Mouse (Mus musculus) limb, embryonic 10.5 days (tissue): Measurements from ENCODE around the gene Ntm. TPM values are rescaled to one million over a fixed set of nuclear protein-coding genes. Genes with fewer than 3 reads are reported as not detected.

ENCODE experiments used
- DNase-seq: peaks from one replicate; pipeline ENCODE4 v3.0.0-alpha.2; 2017; ENCODE audit warnings: low spot score
- H3K27ac ChIP-seq: fragments of 300-500 bp; sonication (generic); 2 replicates; pipeline ENCODE4 v1.5.1; 2016; ENCODE audit warnings: mild to moderate bottlenecking
- H3K27me3 ChIP-seq: fragments of 300-500 bp; sonication (generic); 2 replicates; pipeline ENCODE4 v1.6.1; 2016; ENCODE audit warnings: low read depth, mild to moderate bottlenecking; ENCODE audit not compliant: poor library complexity, severe bottlenecking
- H3K36me3 ChIP-seq: fragments of 300-500 bp; sonication (generic); 2 replicates; pipeline ENCODE4 v1.6.1; 2016; ENCODE audit warnings: mild to moderate bottlenecking, moderate library complexity
- H3K4me1 ChIP-seq: fragments of 300-500 bp; sonication (generic); 2 replicates; pipeline ENCODE4 v1.6.1; 2016
- H3K4me3 ChIP-seq: fragments of 300-500 bp; sonication (generic); 2 replicates; pipeline ENCODE4 v1.5.1; 2016; ENCODE audit warnings: mild to moderate bottlenecking, moderate library complexity
- H3K9me3 ChIP-seq: fragments of 300-500 bp; sonication (generic); replicated peaks from 2 replicates; pipeline ENCODE4 v1.6.1; 2016; ENCODE audit warnings: mild to moderate bottlenecking
- WGBS: fragments of 180-500 bp; shearing (Covaris S2); methylation state at CpG from one replicate; pipeline ENCODE4 v1.1.7; 2016; 5-methylcytosine and 5-hydroxymethylcytosine counted together
- polyA plus RNA-seq: library from polyadenylated mRNA; unstranded; fragments of >200 nt; fragmentation: Nextera tagmentation; extraction: Ambion mirVana; gene quantifications from 2 replicates; pipeline ENCODE4 v1.2.1, GENCODE M21; 2016

The Ntm gene
- polyA plus RNA-seq, 1 experiment from 2014 or later, result 12.7 TPM

DNA sequence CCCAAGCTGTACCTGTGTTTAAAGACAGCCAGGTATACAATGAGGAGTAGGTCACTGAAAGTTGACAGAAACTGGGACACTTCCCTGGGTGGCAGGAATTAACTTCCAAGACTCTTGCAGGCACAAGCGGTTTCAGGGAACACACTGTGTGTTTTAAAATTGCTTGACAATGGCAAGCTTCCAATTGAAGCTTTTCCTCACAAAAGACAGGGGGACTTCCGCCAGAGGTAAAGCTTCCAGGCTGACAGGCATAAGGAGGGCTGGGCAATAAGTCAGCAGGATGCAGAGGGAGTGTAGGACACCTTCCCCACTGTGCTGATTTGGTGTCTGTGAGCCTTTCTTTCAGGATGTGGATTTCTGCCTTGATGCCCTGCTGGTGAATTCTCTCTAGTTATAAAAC lies 656.0 kb downstream of the Ntm start:
- H3K9me3 ChIP-seq, result no peaks in the 10 kb centered on the region
- H3K36me3 ChIP-seq, result no peaks in the 10 kb centered on the region
- H3K4me1 ChIP-seq, result 0 out of 2 replicates have a peak, but pooled peaks cover 6% of the 10 kb centered on the region
- WGBS, result 16% methylated on average over 2 of the region's 2 CpGs
- H3K4me3 ChIP-seq, result no peak overlapping the region
- H3K27me3 ChIP-seq, result peaks cover 56% of the 10 kb centered on the region
- no peak for DNase-seq
- H3K27ac ChIP-seq, result no peak overlapping the region

DNA sequence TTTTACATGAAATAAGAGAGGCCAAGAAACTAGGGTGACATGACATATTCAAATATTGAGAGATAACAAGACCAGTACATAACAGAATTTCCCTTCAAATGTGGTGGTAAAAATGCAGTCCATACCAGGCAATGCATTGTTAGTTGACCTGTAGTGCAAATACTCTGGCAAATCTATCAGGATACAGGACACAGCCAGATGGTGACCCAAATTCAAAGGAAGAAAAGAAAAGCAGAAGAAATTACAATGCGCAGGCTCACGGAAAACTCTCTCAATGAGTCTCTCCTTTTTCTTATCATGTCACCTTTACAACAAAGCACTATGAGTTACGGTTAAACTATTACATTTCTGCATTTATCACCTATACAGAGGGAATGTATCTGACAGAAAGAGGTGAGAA lies 664.6 kb downstream of the Ntm start:
- no peak overlapping the region for H3K27ac ChIP-seq
- whole genome bisulfite sequencing, result 94% methylated on average over 3 of the region's 3 CpGs
- DNase-seq, result no peak
- H3K9me3 ChIP-seq, result no peaks in the 10 kb centered on the region
- H3K4me1 ChIP-seq, result no peaks in the 10 kb centered on the region
- H3K27me3 ChIP-seq, result 0 out of 2 replicates have a peak, but pooled peaks cover 4% of the 10 kb centered on the region
- no peak overlapping the region for H3K4me3 ChIP-seq
- no peaks in the 10 kb centered on the region for H3K36me3 ChIP-seq

DNA sequence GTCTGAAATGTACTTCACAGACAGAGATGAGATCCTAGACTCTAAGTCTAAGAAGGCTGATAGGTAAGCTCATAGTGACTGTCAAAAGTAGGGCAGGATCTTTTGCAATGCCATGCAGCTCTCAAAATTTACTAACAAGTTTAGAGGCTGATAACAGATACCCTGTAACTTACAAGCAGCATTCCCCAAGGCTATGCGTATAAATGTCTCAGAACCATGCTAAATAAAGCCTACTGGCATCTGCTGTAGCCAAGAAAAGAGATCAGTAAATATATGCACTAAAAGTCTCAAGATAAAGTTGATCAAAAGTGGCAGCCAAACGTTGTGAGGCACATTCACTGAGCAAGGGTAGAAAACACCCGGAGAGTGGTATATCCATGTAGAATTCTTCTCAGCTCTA lies 666.2 kb downstream of the Ntm start:
- H3K9me3 ChIP-seq, result no peaks in the 10 kb centered on the region
- no peak overlapping the region for H3K4me3 ChIP-seq
- H3K27ac ChIP-seq, result no peak overlapping the region
- DNase-seq, result no peak
- no peaks in the 10 kb centered on the region for H3K36me3 ChIP-seq
- 0 out of 2 replicates have a peak, but pooled peaks cover 4% of the 10 kb centered on the region for H3K27me3 ChIP-seq
- WGBS, result 86% methylated on average over 3 of the region's 3 CpGs
- no peaks in the 10 kb centered on the region for H3K4me1 ChIP-seq

DNA sequence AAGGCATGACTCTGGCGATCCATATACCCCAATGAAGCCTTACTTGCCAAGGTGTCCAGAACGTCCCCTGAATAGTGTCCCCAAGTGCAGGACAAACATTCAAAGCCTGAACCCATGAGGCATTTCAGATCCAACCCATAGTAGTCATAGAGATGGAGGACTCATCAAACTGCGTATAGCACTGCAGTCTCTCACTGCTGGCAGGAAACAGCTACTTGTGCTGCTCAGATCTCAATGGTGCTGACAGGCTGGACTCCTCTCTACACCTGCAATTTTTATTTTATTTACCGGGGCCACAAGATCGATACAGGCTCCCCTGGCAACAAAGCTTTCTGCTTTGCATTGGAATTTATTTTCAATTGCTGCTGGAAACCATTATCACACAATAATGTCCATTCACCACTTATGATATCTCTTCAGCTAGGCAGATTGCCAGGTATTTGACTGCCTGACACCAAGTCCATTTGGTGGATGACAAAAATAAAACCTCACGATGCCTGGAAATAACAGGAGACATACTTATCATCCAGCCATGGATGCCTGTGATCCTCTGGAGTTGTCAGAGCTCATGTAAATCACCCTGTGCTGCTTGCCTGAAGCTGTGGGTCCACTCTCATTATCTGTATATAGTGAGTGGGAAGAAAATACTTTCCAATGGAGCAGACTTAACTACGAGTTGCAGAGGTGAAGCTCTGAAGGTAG lies 674.8 kb downstream of the Ntm start:
- H3K9me3 ChIP-seq, result no peaks in the 10 kb centered on the region
- no peak overlapping the region for H3K27ac ChIP-seq
- no peaks in the 10 kb centered on the region for H3K4me1 ChIP-seq
- 95% methylated on average over 7 of the region's 7 CpGs for WGBS
- no peaks in the 10 kb centered on the region for H3K36me3 ChIP-seq
- 0 out of 2 replicates have a peak, but pooled peaks cover 3% of the 10 kb centered on the region for H3K27me3 ChIP-seq
- no peak overlapping the region for H3K4me3 ChIP-seq
- no peak for DNase-seq

DNA sequence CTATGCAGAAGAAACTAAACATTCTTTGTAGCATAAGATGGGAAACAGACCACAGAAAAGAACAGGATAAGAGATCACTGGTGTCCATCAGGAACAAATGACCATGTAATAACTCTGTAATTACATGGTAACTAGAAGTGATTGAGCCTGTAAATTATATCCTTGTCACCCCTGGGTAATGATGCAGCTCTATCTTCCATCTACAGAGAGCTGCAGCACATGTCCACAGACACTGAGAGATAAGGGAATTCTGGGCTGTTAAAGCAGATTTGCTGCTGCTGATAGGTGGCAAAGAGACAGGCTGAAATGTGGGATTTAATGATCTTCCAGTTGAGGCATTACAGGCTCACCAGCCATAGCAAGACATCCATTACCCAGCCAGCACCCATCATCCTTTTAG lies 677.8 kb downstream of the Ntm start:
- Histone ChIP-seq H3K27me3 (peaks cover 8% of the 10 kb centered on the region; the same call in 1 of the 2 replicates), H3K4me3 (no peak overlapping the region), H3K36me3 (no peaks in the 10 kb centered on the region), H3K27ac (no peak overlapping the region), H3K9me3 (no peaks in the 10 kb centered on the region), H3K4me1 (no peaks in the 10 kb centered on the region)
- DNase-seq, result no peak

DNA sequence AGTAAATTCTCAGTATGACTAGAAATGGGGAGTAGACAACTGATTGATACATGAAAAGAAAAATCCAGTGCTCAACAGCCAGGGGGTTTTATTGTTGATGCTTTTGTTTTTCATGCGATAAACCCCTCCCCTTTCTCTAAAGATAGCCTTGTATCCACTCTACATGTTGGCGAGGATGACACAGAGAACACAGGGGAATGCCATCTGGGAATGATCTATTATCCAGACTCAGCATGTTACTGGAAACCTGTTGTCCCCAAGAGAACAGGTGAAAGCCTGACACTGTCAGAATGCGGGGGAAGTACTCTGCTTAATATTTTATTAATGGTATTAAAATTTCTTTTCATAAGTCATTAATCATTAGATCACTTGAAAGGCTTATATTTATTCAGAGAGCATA lies 690.1 kb downstream of the Ntm start:
- H3K36me3 ChIP-seq, result no peaks in the 10 kb centered on the region
- WGBS, result 93% methylated on average over 3 of the region's 3 CpGs
- H3K27me3 ChIP-seq, result no peaks in the 10 kb centered on the region
- H3K27ac ChIP-seq, result no peak overlapping the region
- H3K4me3 ChIP-seq, result no peak overlapping the region
- no peaks in the 10 kb centered on the region for H3K9me3 ChIP-seq
- H3K4me1 ChIP-seq, result no peaks in the 10 kb centered on the region
- DNase-seq, result no peak

DNA sequence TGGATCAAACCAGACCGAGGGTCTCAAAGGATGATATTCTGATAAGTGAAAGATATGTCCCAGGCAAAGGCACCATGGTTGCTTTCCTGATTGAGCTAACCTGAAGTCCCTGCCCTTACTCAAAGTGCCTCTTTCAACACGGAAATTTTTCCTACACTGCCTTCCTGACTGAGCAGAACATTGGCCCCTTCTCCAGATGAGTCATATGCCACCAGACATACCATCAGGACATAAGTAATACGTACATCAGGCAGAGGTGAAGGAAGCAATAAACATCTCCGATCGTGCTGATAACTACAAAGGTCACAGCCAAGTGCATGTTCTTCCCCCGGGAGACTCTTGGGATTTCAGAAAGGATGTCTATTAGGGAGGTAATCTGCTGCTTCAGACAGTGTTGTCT lies 693.0 kb downstream of the Ntm start:
- H3K27me3 ChIP-seq, result no peaks in the 10 kb centered on the region
- H3K9me3 ChIP-seq, result no peaks in the 10 kb centered on the region
- 84% methylated on average over 6 of the region's 6 CpGs for WGBS
- H3K27ac ChIP-seq, result no peak overlapping the region
- H3K4me1 ChIP-seq, result no peaks in the 10 kb centered on the region
- H3K4me3 ChIP-seq, result no peak overlapping the region
- no peak for DNase-seq
- no peaks in the 10 kb centered on the region for H3K36me3 ChIP-seq

DNA sequence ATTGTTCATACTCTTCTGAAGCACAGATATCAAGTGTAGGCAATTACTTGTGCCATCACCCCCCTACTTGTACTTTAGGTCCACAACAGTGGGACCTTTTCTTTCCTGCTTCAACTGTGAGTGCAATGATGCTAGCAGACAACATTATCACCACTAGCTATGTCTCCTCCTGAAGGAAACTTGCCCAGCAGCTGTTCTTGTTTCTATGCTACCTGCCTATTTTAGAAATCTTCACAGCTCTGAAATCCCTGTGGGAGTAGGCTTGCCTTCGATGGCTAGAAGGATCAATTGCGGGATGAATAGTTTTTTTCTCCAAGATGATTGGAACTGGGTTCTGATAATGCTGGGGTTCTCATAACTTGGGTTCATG lies 693.7 kb downstream of the Ntm start:
- H3K4me3 ChIP-seq, result no peak overlapping the region
- 96% methylated on average over 2 of the region's 2 CpGs for WGBS

DNA sequence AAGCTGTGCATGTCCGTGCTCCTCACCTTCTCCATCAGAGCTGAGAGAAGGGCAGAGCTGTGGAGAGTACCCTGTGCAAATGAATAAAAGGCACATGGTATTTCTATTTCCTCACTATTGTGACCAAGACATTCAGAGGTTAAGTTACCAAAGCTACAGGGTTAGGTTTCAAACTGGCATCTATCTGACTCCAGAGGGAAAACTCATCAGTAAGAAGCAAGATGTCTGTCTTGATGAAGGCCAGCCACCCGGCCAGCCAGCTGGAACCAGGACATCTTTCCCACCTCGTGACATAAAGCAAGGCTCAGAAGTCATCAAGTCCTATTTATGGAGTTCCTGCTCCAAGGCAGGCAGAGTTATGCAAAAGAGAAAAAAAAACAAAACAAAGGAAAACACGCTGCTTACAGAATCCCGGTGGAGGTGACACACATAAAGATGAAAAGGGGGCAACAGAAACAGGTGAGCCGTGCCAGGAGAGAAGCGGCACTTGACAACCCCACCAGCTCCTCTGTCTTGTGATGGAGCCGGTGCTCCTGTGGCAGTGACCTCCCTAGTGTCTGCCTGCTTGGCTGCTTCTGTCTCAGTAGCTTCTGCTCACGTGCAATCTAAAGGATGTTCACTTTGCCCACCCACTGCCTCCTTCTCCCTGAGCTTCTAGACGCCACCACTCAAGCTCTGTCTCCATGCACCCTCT lies 694.2 kb downstream of the Ntm start:
- no peak for DNase-seq
- H3K27ac ChIP-seq, result no peak overlapping the region
- H3K4me3 ChIP-seq, result no peak overlapping the region
- no peaks in the 10 kb centered on the region for H3K9me3 ChIP-seq
- 72% methylated on average over 10 of the region's 10 CpGs for WGBS
- H3K4me1 ChIP-seq, result no peaks in the 10 kb centered on the region
- H3K27me3 ChIP-seq, result no peaks in the 10 kb centered on the region
- no peaks in the 10 kb centered on the region for H3K36me3 ChIP-seq

More for the DNA sequence above, 693.7 kb downstream of the Ntm start:
- Histone ChIP-seq H3K4me1 (no peaks in the 10 kb centered on the region), H3K9me3 (no peaks in the 10 kb centered on the region), H3K36me3 (no peaks in the 10 kb centered on the region), H3K27me3 (no peaks in the 10 kb centered on the region), H3K27ac (no peak overlapping the region)
- DNase-seq, result no peak

DNA sequence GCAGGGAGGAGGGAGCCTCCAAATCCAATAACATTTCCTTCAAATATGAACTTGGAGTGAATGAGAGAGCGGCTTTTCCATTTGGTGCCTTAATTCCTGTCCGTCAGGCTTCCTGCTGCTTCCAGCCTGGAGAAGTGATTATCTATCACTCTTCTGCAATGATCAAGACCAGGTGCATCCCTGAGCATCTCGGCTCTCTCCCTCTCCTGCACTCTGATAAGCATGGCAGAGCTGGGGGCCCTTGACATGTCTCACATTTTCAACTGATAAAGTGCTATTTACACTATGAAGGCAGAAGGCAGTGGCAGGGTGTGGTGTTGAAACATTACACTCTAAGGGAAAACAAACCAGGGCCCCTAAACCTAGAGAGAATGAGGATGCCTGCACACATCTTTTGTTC lies 695.3 kb downstream of the Ntm start:
- H3K4me3 ChIP-seq, result no peak overlapping the region
- WGBS, result 42% methylated on average over 3 of the region's 3 CpGs
- H3K36me3 ChIP-seq, result no peaks in the 10 kb centered on the region
- H3K27me3 ChIP-seq, result no peaks in the 10 kb centered on the region
- H3K9me3 ChIP-seq, result no peaks in the 10 kb centered on the region
- no peak overlapping the region for H3K27ac ChIP-seq
- H3K4me1 ChIP-seq, result no peaks in the 10 kb centered on the region
- DNase-seq, result no peak

DNA sequence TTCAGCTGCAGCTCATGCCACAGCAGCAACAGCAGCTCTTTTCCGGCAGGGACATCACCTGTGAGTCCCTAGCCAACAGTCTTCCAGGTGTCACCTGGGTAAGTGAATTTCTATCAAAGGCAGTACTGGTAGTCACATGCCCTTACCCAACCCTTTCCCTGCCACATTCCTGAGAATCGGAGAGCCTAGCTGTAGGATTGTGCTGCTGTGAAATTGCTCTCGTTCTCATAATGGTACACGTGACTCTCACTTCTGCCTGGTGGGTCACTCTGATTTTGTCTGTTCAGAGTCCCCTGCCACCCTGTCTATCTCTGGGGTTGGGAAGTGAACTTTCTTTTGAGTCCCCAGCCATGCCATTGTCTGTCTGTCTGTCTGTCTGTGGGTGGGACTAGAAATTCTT lies 697.8 kb downstream of the Ntm start:
- H3K9me3 ChIP-seq, result no peaks in the 10 kb centered on the region
- no peak for DNase-seq
- 80% methylated on average over 4 of the region's 4 CpGs for WGBS
- H3K4me3 ChIP-seq, result no peak overlapping the region
- no peak overlapping the region for H3K27ac ChIP-seq
- no peaks in the 10 kb centered on the region for H3K27me3 ChIP-seq
- H3K4me1 ChIP-seq, result no peaks in the 10 kb centered on the region
- no peaks in the 10 kb centered on the region for H3K36me3 ChIP-seq

DNA sequence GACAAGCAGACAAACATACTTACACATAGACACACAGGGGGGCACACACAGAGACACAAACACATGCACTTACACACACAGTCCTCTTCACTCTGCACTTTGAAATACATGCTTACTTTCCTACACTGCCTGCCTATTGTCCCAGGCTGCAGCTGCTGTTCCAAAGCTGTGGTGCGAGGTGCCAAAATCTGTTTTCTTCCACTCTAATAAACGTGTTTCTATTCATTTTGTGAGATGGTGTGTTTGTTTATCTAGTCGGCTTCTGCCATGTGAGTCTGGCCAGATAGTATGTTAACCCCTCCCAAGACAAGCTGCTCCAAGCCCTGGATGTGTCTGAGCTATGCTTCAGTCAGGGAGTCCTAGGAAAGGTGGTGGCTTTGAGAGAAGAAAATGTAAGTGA lies 700.1 kb downstream of the Ntm start:
- 74% methylated on average over 3 of the region's 3 CpGs for WGBS
- Histone ChIP-seq H3K27me3 (no peaks in the 10 kb centered on the region), H3K4me3 (no peak overlapping the region), H3K27ac (no peak overlapping the region), H3K36me3 (no peaks in the 10 kb centered on the region), H3K9me3 (no peaks in the 10 kb centered on the region), H3K4me1 (no peaks in the 10 kb centered on the region)
- no peak for DNase-seq

DNA sequence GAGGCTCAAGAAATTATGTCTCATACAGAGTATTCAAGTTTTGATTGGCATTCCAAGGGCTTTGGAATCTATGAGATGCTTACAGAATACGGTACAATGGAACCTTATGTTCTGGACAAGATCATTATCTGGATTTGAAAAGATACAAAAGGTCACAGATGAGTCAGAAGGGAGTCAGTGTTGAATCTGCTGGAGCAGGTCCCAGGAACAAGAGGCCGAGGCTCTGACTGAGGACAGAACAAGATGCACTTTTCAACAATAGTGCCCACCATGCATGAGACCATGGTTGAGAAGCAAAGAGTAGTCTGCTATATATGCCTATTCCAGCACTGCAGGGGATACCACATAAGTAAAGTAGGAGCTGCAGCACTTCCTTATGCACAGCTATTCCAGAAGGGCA lies 710.1 kb downstream of the Ntm start:
- Histone ChIP-seq H3K27me3 (no peaks in the 10 kb centered on the region), H3K4me1 (no peaks in the 10 kb centered on the region), H3K9me3 (no peaks in the 10 kb centered on the region), H3K36me3 (no peaks in the 10 kb centered on the region), H3K27ac (no peak overlapping the region), H3K4me3 (no peak overlapping the region)
- no peak for DNase-seq
- 89% methylated on average over 2 of the region's 2 CpGs for WGBS
